Mouse (Mus musculus): ENCODE results near the gene Cecr2. TPM values are rescaled to one million over a fixed set of nuclear protein-coding genes. Genes with fewer than 3 reads are reported as not detected.
"Not testable (repeated sequence)": the region's sequence is repeated elsewhere in the genome, so short reads cannot be mapped to it uniquely, and the experiment has no call there.

Gene Cecr2
- total RNA-seq, 2 experiments from 2014 or later = 11.8 to 20.7 TPM

DNA sequence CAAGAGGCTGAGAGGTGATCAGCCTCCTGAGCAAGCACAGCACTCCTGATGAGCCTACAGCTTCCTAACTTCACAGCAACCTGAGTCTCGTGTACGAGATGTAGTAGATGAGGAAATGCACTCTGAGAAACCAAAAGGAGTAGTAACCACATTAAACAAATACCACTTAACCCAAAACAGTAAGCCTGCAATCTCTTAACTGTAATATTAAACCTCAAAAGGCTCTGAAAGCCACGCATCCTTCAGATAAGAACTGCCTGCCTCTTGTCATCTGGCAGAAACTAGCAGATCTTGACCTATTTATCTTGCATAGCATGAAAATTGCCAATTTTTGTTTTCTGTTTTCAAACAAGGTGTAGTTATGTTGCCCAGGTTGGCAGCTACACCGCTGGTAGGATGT, 132.7 kb downstream of the Cecr2 start:
- ATAC-seq (replicated peaks; ENCODE audit: low FRiP score, low TSS enrichment, poor library complexity, severe bottlenecking) = no peak

DNA sequence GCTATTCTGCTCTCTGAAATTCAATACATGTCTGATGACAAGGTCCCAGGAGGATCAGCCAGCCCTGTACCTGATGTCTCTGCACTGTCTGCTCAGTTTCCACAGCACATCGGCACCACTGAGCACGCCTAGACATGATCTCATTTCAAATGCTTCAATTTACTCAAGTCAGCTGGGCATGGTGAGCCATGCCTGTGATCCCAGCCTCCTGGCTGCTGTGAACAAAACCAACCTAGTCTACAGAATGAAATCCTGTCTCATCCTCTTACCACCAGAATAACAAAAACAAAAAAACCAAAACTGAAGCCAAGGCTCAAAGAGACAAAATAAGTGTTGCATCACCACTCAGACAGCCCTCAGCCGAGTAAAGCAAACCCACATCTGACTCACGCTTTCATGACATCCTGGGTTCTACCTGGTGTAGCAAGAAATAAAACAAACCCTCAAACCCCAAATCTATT, 133.4 kb downstream of the Cecr2 start:
- ATAC-seq (replicated peaks; ENCODE audit: low FRiP score, low TSS enrichment, poor library complexity, severe bottlenecking) = no peak

DNA sequence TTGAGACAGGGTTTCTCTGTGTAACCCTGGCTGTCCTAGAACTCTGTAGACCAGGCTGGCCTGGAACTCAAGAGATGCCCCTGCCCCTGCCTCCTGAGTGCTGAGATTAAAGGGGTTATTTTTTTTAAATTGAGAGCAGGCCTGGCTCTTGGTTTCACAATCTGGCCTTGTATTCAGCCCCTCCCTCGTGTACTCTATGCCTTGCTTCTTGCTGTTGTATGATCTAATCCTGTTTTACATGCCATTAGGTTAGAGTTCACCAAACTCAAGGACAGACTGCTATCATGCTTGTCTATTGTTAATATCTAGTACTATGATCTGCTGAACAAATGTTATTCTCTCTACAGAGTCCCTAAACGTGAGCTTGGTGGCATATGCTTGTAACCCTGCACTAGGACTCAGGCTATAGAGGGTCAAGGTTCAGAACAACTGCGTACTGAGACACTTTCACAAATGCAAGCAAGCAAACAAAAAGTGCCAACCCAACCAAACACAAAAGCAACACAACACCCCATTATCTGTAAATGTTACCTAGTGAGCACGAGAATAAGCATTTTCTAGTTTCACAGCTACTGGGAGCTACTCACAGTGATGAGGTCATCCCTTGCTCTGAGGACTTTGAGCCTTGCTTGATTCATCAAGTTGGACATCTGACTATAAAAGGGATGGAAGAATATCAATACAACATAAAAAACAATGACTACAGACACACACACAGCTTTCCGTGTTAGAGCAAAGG, 141.0 kb downstream of the Cecr2 start:
- no peak for ATAC-seq (replicated peaks; ENCODE audit: low FRiP score, low TSS enrichment, poor library complexity, severe bottlenecking)

DNA sequence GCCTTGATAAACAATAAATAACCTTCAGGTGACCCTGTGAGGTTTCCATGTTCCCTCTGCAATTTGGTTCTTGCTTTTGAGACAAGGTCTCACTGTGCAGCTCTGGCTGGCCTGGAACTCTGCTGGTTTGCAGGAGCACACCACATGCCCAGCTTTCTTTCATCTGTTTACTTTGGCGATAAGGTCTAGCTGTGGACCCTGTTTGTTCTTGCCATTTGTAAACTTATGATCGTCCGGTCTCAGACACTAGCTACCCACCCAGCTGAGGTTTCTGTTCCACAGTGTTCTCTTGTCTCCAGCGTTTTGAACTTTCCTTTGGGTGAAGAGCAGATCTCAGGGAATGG, 141.5 kb downstream of the Cecr2 start:
- ATAC-seq (replicated peaks; ENCODE audit: low FRiP score, low TSS enrichment, poor library complexity, severe bottlenecking) = no peak

DNA sequence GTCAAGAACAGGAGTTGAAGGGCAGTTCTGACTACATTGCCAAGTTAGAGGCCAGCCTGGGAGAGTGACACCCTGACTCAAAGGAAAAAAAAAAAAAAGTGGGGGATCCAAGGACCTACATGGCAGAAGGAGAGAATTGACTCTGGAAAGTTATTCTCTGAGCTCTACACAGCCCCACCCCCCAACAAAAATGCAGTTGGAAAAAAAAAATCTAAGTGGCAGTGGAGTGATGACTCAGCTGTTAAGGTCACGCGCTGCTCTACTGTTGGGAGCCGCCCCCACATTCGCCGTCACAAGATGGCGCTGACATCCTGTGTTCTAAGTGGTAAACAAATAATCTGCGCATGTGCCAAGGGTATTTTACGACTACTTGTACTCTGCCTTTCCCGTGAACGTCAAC, 145.8 kb downstream of the Cecr2 start:
- not testable (repeated sequence) for ATAC-seq (replicated peaks; ENCODE audit: low FRiP score, low TSS enrichment, poor library complexity, severe bottlenecking)

DNA sequence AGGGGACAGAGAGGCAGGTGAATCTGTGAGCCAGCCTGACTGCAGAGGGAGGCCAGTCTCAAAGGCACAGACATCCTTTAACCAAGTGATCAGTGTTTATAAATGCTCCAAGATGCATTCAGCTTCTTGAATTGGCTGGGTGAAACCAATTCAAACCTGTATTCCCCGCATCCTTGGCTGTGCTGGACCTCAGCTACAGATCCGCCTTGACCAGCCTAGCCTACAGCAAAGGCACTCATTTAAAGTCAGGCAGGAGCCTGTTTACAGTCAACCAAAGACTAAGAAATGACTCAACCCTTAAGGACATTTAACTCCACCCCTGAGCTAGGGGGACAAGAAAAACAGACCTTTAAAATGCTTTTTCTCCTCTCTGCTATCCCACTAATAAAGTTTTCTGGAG, 153.1 kb downstream of the Cecr2 start:
- ATAC-seq (replicated peaks; ENCODE audit: low FRiP score, low TSS enrichment, poor library complexity, severe bottlenecking) = no peak

DNA sequence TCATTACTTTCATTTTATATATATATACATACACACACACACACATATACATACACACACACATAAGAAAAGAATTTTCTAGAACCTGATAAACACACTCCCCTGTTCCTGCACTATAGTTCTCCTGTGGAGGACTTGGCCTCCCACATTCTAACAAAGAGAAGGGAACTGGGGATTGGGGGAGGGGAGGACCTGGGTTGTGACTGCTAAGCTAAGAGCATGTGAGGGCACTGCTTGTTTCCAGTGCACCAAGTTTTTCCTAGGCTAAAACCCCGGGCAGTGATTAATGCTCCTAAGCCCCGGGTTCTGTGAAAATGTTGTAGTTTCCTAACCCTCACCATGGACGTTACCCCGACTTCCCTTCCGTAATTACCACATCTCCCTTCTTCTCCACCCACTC, 154.0 kb downstream of the Cecr2 start:
- ATAC-seq (replicated peaks; ENCODE audit: low FRiP score, low TSS enrichment, poor library complexity, severe bottlenecking) = no peak

Other genes with a start within 250 kb of the Cecr2 start
- 34.5 and 40.8 TPM in 2 replicates for gene Il17ra, start 203.1 kb upstream of the Cecr2 start, total RNA-seq (2014; fragmentation: Nextera tagmentation)
- 30.4 and 45.9 TPM in 2 replicates for gene Il17ra, start 203.1 kb upstream of the Cecr2 start, total RNA-seq (2017)
- not detected in 2 replicates for gene Tmem121b, start 172.6 kb upstream of the Cecr2 start, total RNA-seq (2014; fragmentation: Nextera tagmentation)
- not detected in 2 replicates for gene Tmem121b, start 172.6 kb upstream of the Cecr2 start, total RNA-seq (2017)
- 18.5 and 24.8 TPM in 2 replicates for gene Hdhd5, start 135.1 kb upstream of the Cecr2 start, total RNA-seq (2014; fragmentation: Nextera tagmentation)
- gene Hdhd5, start 135.1 kb upstream of the Cecr2 start, total RNA-seq (2017) = 10.1 and 18.1 TPM in 2 replicates
- not detected in 2 replicates for gene Slc25a18, start 107.2 kb downstream of the Cecr2 start, total RNA-seq (2014; fragmentation: Nextera tagmentation)
- not detected in 2 replicates for gene Slc25a18, start 107.2 kb downstream of the Cecr2 start, total RNA-seq (2017)
- 73.8 and 94.9 TPM in 2 replicates for gene Atp6v1e1, start 156.4 kb downstream of the Cecr2 start, total RNA-seq (2014; fragmentation: Nextera tagmentation)
- gene Atp6v1e1, start 156.4 kb downstream of the Cecr2 start, total RNA-seq (2017) = 87.9 and 98.2 TPM in 2 replicates
- 41.4 and 52.2 TPM in 2 replicates for gene Bcl2l13, start 169.8 kb downstream of the Cecr2 start, total RNA-seq (2014; fragmentation: Nextera tagmentation)
- 28.8 and 42.0 TPM in 2 replicates for gene Bcl2l13, start 169.8 kb downstream of the Cecr2 start, total RNA-seq (2017)